ENCODE assay signal across 25 mouse cellular contexts in genomic region chr16:90547996-90548395, GRCm38 (mm10).
"Had no signal": no experiment of that assay in that cellular context is flagged by ENCODE, and none has a peak within 500 bp of the region (broad histone marks: within the 10 kb centered on the region; RNA-seq: fewer than 3 reads in every experiment).

No protein-coding gene starts in this region.

- DNase-seq: kidney, postnatal 10 days; kidney, postnatal 36 days; layer of hippocampus, postnatal 36 days; liver, postnatal 0 days; lung, embryonic 14.5 days; lung, postnatal 36 days; right cerebral cortex, adult 18-20 months; right cerebral cortex, postnatal 14 days; right cerebral cortex, postnatal 4 days; thymus, adult 2 months; thymus, postnatal 14 days; thymus, postnatal 4 days had no signal

- H3K9me3 ChIP-seq: limb, embryonic 15.5 days; midbrain, embryonic 10.5 days; midbrain, embryonic 13.5 days had no signal

- H3K4me2 ChIP-seq: limb, embryonic 12.5 days; limb, embryonic 15.5 days; liver, embryonic 11.5 days; lung, embryonic 14.5 days; midbrain, embryonic 13.5 days; neural tube, embryonic 13.5 days had no signal

- ATAC-seq: liver, postnatal 0 days; lung, postnatal 0 days; midbrain, embryonic 13.5 days; midbrain, embryonic 16.5 days had no signal

- H3K27me3 ChIP-seq: limb, embryonic 15.5 days; midbrain, embryonic 13.5 days; neural tube, embryonic 13.5 days had no signal

- H3K9ac ChIP-seq: limb, embryonic 12.5 days; limb, embryonic 15.5 days; liver, embryonic 14.5 days; liver, postnatal 0 days; lung, embryonic 14.5 days; midbrain, embryonic 13.5 days; neural tube, embryonic 13.5 days had no signal

- H3K27ac ChIP-seq: left cerebral cortex, adult 2 months; limb, embryonic 12.5 days; limb, embryonic 15.5 days; liver, embryonic 14.5 days; midbrain, embryonic 10.5 days; midbrain, embryonic 13.5 days; neural tube, embryonic 13.5 days; stomach, postnatal 0 days had no signal

- H3K4me3 ChIP-seq: left cerebral cortex, adult 2 months; limb, embryonic 12.5 days; limb, embryonic 15.5 days; megakaryocyte, embryonic 14.5 days; midbrain, embryonic 10.5 days; midbrain, embryonic 13.5 days; myocyte; neural tube, embryonic 13.5 days had no signal

- H3K4me1 ChIP-seq: megakaryocyte, embryonic 14.5 days had no signal

- H3K36me3 ChIP-seq: limb, embryonic 12.5 days; limb, embryonic 15.5 days; midbrain, embryonic 10.5 days; midbrain, embryonic 13.5 days; neural tube, embryonic 13.5 days had no signal
